Mouse (Mus musculus) cerebellum, postnatal 10 days (tissue): ENCODE measurements at regions not wholly inside any gene's neighbourhood (a gene's known extent, or its start where the extent isn't known, plus 50 kb on each side); places are given as distances from the start of the nearest gene placed in this dataset.

Experiments
- DNase-seq, 2 experiments: peaks; one replicate each; pipeline ENCODE4 v3.0.0; 2021; ENCODE audit warnings: mixed read lengths in 2 of 2

GRCm38 (mm10) chrX:12834681-12835080 is 72.8 kb upstream of the Med14 start:
- no peak for DNase-seq

DNA sequence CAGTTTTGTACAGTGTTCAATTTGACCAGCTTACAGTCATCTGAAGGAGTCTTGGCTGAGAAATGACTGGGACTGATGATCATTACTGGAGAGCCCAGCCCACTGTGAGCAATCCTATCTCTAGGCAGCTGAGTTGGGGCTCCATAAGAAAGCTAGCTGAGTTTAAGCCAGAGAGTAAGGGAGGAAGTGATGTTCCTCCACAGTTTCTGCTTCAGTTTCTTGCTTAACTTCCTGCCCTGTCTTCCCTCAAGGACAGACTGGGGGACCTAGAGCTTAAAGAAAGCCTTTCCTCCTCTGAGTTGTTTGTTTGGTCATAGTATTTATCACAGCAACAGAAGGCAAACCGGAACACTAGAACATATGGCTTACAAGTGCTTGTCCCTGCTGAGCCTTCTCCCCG is 70.8 kb upstream of the Med14 start:
- no peak for DNase-seq

GRCm38 (mm10) chrX:12829165-12829564 is 67.3 kb upstream of the Med14 start:
- DNase-seq, result no peak

GRCm38 (mm10) chrX:12827299-12827872 is 65.5 kb upstream of the Med14 start:
- no peak for DNase-seq

DNA sequence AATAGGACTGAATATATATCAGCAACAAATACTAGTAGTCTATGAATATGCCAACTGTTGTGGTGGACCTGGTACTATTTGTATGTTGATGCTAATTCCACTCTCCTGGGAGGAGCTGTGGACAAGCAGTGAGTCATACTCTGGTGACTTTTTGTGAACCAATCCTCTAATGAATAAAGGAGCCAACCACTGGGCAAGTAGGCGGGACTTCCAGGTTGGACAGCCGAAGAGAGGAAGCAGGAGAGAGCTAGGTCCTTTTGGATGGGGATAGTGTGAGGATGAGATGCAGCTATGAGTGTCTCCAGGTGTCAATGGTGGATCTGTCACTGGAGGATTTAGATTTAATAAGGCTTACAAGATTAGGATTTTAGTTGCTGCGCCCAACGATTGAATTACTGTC is 64.8 kb upstream of the Med14 start:
- no peak for DNase-seq

GRCm38 (mm10) chrX:12825262-12825661 is 63.4 kb upstream of the Med14 start:
- DNase-seq, result no peak

DNA sequence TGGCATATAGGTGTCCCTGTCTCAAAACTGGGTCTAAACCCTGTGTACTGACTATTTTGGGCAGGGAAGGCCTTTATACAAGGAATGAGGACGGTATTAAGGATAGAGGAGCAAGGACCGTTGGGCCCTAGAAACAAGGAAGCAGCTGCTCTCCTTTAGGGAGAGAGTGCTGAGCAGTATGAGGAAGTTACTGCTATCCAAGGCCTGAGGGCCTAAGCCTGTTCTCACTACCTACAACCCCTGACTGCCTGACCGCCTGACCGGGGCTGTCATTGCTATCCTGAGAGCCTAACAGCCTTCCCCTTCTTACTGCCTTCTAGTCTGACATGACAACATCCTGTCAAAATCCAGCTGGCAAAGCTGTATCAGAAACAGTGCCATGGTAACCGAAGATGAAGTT is 62.6 kb upstream of the Med14 start:
- DNase-seq, result no peak

DNA sequence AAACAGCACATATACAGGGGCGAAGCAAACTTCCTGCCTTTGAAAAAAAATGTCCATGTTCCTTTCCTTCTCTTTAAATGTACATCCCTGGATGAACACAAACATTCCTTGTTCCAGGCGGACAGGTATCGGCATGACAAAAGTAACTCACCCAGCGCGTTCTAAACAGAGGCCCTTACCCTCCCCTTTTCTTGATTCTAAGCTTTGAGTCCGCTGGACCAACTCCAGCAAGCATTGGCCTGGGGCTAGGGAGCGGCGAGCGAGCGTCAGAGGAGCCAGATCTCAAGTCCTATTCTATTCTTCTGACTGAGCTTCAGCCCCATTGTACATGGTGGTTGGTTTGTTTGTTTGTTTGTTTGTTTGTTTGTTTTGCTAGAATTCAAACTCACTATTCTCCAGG is 60.9 kb upstream of the Med14 start:
- DNase-seq, result peak; percentile 21 to 39

GRCm38 (mm10) chrX:12813083-12813660 is 51.3 kb upstream of the Med14 start:
- DNase-seq, result no peak
